Mouse (Mus musculus): ENCODE measurements around the gene Tpm1. TPM values are rescaled to one million over a fixed set of nuclear protein-coding genes. Genes with fewer than 3 reads are reported as not detected.
A peak's percentile ranks its signal among the peaks of the same experiment; 100 is the strongest.

Tpm1 gene
- polyA plus RNA-seq, 1 experiment from 2014 or later, result 695 TPM

GRCm38 (mm10) chr9:67039867-67040266 is 9.3 kb downstream of the Tpm1 start:
- H3K27ac ChIP-seq (ENCODE audit: low read length), result peak overlapping the region; percentile 84
- peak overlapping the region; percentile 65 for H3K4me2 ChIP-seq (replicated peaks; ENCODE audit: low read depth, low read length)
- peaks cover 30% of the 10 kb centered on the region; the same call in 1 of the 2 replicates for H3K4me1 ChIP-seq (ENCODE audit: insufficient read depth, low read depth, low read length)

GRCm38 (mm10) chr9:67038686-67039085 is 10.5 kb downstream of the Tpm1 start:
- no peak for DNase-seq (ENCODE audit: low spot score)
- WGBS, result 56% methylated on average over 7 of the region's 7 CpGs
- Histone ChIP-seq H3K27me3 (replicated peaks; ENCODE audit: insufficient read depth, low read length) (no peaks in the 10 kb centered on the region), H3K4me3 (ENCODE audit: low read depth, low read length) (no peak overlapping the region), H3K9ac (replicated peaks; ENCODE audit: low read depth) (no peak overlapping the region), H3K9me3 (ENCODE audit: low read length) (no peaks in the 10 kb centered on the region), H3K36me3 (ENCODE audit: insufficient read depth, low read length) (peaks cover 26% of the 10 kb centered on the region), H3K4me2 (replicated peaks; ENCODE audit: low read depth, low read length) (no peak overlapping the region), H3K27ac (ENCODE audit: low read length) (no peak overlapping the region), H3K4me1 (ENCODE audit: insufficient read depth, low read depth, low read length) (peaks cover 30% of the 10 kb centered on the region; the same call in 1 of the 2 replicates)
- TF ChIP-seq EP300 (IDR thresholded peaks at IDR 0.05) (no peak), CTCF (IDR thresholded peaks at IDR 0.05) (no peak)
- ATAC-seq, result no peak

More at GRCm38 (mm10) chr9:67039867-67040266, 9.3 kb downstream of the Tpm1 start:
- 0 out of 2 replicates have a peak overlapping the region, but pooled peaks have one; percentile 29 for H3K9ac ChIP-seq (replicated peaks; ENCODE audit: low read depth)
- no peaks in the 10 kb centered on the region for H3K9me3 ChIP-seq (ENCODE audit: low read length)
- ATAC-seq (no peak), DNase-seq (ENCODE audit: low spot score) (no peak)
- no peak for TF ChIP-seq CTCF (IDR thresholded peaks at IDR 0.05)
- WGBS, result 66% methylated on average over 10 of the region's 10 CpGs
- peaks cover 15% of the 10 kb centered on the region for H3K36me3 ChIP-seq (ENCODE audit: insufficient read depth, low read length)
- H3K4me3 ChIP-seq (ENCODE audit: low read depth, low read length), result no peak overlapping the region
- no peaks in the 10 kb centered on the region for H3K27me3 ChIP-seq (replicated peaks; ENCODE audit: insufficient read depth, low read length)

GRCm38 (mm10) chr9:67037666-67038065 is 11.5 kb downstream of the Tpm1 start:
- Histone ChIP-seq H3K4me1 (ENCODE audit: insufficient read depth, low read depth, low read length) (peaks cover 30% of the 10 kb centered on the region; the same call in 1 of the 2 replicates), H3K36me3 (ENCODE audit: insufficient read depth, low read length) (peaks cover 37% of the 10 kb centered on the region), H3K27me3 (replicated peaks; ENCODE audit: insufficient read depth, low read length) (no peaks in the 10 kb centered on the region), H3K9ac (replicated peaks; ENCODE audit: low read depth) (no peak overlapping the region), H3K27ac (ENCODE audit: low read length) (peak overlapping the region; percentile 66), H3K4me3 (ENCODE audit: low read depth, low read length) (no peak overlapping the region), H3K4me2 (replicated peaks; ENCODE audit: low read depth, low read length) (no peak overlapping the region), H3K9me3 (ENCODE audit: low read length) (no peaks in the 10 kb centered on the region)
- ATAC-seq, result no peak
- TF ChIP-seq CTCF (IDR thresholded peaks at IDR 0.05) (no peak), EP300 (IDR thresholded peaks at IDR 0.05) (no peak)
- no peak for DNase-seq (ENCODE audit: low spot score)
- 77% methylated on average over 4 of the region's 4 CpGs for WGBS

GRCm38 (mm10) chr9:67036527-67037118 is 12.6 kb downstream of the Tpm1 start:
- 23% methylated on average over 2 of the region's 2 CpGs for WGBS

GRCm38 (mm10) chr9:67035957-67036451 is 13.2 kb downstream of the Tpm1 start:
- Histone ChIP-seq H3K27me3 (replicated peaks; ENCODE audit: insufficient read depth, low read length) (no peaks in the 10 kb centered on the region), H3K9me3 (ENCODE audit: low read length) (no peaks in the 10 kb centered on the region), H3K9ac (replicated peaks; ENCODE audit: low read depth) (no peak overlapping the region), H3K4me3 (ENCODE audit: low read depth, low read length) (no peak overlapping the region), H3K36me3 (ENCODE audit: insufficient read depth, low read length) (peaks cover 50% of the 10 kb centered on the region), H3K4me1 (ENCODE audit: insufficient read depth, low read depth, low read length) (peaks cover 21% of the 10 kb centered on the region; the same call in 1 of the 2 replicates), H3K27ac (ENCODE audit: low read length) (peak overlapping the region; percentile 81), H3K4me2 (replicated peaks; ENCODE audit: low read depth, low read length) (no peak overlapping the region)
- 61% methylated on average over 12 of the region's 12 CpGs for WGBS
- TF ChIP-seq EP300 (IDR thresholded peaks at IDR 0.05), result peak; percentile 49
- TF ChIP-seq CTCF (IDR thresholded peaks at IDR 0.05), result no peak
- ATAC-seq (peak; percentile 79), DNase-seq (ENCODE audit: low spot score) (peak; percentile 62)

More at GRCm38 (mm10) chr9:67036527-67037118, 12.6 kb downstream of the Tpm1 start:
- peaks cover 47% of the 10 kb centered on the region for H3K36me3 ChIP-seq (ENCODE audit: insufficient read depth, low read length)
- TF ChIP-seq CTCF (IDR thresholded peaks at IDR 0.05) (no peak), EP300 (IDR thresholded peaks at IDR 0.05) (peak; percentile 86)
- no peaks in the 10 kb centered on the region for H3K27me3 ChIP-seq (replicated peaks; ENCODE audit: insufficient read depth, low read length)
- H3K27ac ChIP-seq (ENCODE audit: low read length), result peak overlapping the region; percentile 81
- no peak overlapping the region for H3K4me3 ChIP-seq (ENCODE audit: low read depth, low read length)
- H3K4me1 ChIP-seq (ENCODE audit: insufficient read depth, low read depth, low read length), result peaks cover 26% of the 10 kb centered on the region; the same call in 1 of the 2 replicates
- ATAC-seq (no peak; the same call in 1 of the 2 replicates), DNase-seq (ENCODE audit: low spot score) (peak; percentile 90)
- H3K4me2 ChIP-seq (replicated peaks; ENCODE audit: low read depth, low read length), result no peak overlapping the region
- no peak overlapping the region for H3K9ac ChIP-seq (replicated peaks; ENCODE audit: low read depth)
- H3K9me3 ChIP-seq (ENCODE audit: low read length), result no peaks in the 10 kb centered on the region

- no peak overlapping the region for H3K4me2 ChIP-seq (replicated peaks; ENCODE audit: low read depth, low read length)
- TF ChIP-seq EP300 (IDR thresholded peaks at IDR 0.05), result no peak
- peak; percentile 56 for TF ChIP-seq CTCF (IDR thresholded peaks at IDR 0.05)
- H3K27me3 ChIP-seq (replicated peaks; ENCODE audit: insufficient read depth, low read length), result no peaks in the 10 kb centered on the region
- no peaks in the 10 kb centered on the region for H3K9me3 ChIP-seq (ENCODE audit: low read length)
- peaks cover 55% of the 10 kb centered on the region for H3K36me3 ChIP-seq (ENCODE audit: insufficient read depth, low read length)
- no peak overlapping the region for H3K9ac ChIP-seq (replicated peaks; ENCODE audit: low read depth)
- H3K4me3 ChIP-seq (ENCODE audit: low read depth, low read length), result no peak overlapping the region
- WGBS, result 76% methylated on average over 4 of the region's 4 CpGs
- H3K27ac ChIP-seq (ENCODE audit: low read length), result no peak overlapping the region
- H3K4me1 ChIP-seq (ENCODE audit: insufficient read depth, low read depth, low read length), result peaks cover 9% of the 10 kb centered on the region; the same call in 1 of the 2 replicates
- peak; percentile 48 for DNase-seq (ENCODE audit: low spot score)
- no peak; the same call in 1 of the 2 replicates for ATAC-seq
Measured at GRCm38 (mm10) chr9:67034677-67035076, 14.5 kb downstream of the Tpm1 start.
